28 mouse cellular contexts compared by ENCODE assay signal in the genomic region with DNA sequence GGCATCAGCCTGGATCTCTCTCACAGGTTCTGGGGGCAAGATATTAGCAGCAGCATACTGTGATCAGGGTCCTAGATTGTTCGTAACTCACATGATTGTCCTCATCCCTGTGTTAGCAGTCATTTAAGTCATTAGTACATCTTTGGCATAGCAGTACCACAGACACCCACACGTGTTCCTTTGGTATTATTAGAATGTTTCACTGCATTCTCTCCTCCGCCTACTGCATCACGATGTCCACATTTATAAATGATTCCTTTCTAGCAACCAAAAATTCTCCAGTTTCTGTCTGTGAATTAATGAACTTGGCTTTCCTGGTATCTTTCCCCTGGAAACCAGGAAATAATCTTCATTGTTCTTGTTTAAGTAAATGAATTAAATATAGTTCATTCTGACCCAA. TPM values are rescaled to one million over a fixed set of nuclear protein-coding genes. Genes with fewer than 3 reads are reported as not detected.
DNase-seq lines count a peak whose midpoint lies in the region; ATAC-seq lines count a peak whose summit lies in the region.
"Had no signal": no experiment of that assay in that cellular context is flagged by ENCODE, and none has a peak within 500 bp of the region (broad histone marks: within the 10 kb centered on the region; RNA-seq: fewer than 3 reads in every experiment).

No protein-coding gene starts in this region.

- H3K4me2 ChIP-seq in liver, embryonic 11.5 days = no peak overlapping the region
- H3K4me2 ChIP-seq: forebrain, embryonic 15.5 days; heart, embryonic 13.5 days; hindbrain, embryonic 12.5 days; kidney, embryonic 15.5 days; limb, embryonic 12.5 days; liver, embryonic 12.5 days; midbrain, embryonic 12.5 days; stomach, embryonic 15.5 days had no signal

- ATAC-seq in frontal cortex, adult (ENCODE audit: low TSS enrichment) = peak; percentile 95
- ATAC-seq in erythroid progenitor cell, adult 5-6 weeks (replicated peaks; ENCODE audit: low FRiP score, poor library complexity, severe bottlenecking) = no peak
- ATAC-seq in liver, embryonic 11.5 days (replicated peaks; ENCODE audit: low FRiP score) = no peak
- ATAC-seq: forebrain, embryonic 15.5 days; intestine, postnatal 0 days; liver, embryonic 12.5 days had no signal

- H3K27ac ChIP-seq in liver, embryonic 11.5 days (ENCODE audit: low read depth, low read length) = no peak overlapping the region
- H3K27ac ChIP-seq: forebrain, embryonic 15.5 days; heart, adult 2 months; heart, embryonic 13.5 days; hindbrain, embryonic 12.5 days; kidney, embryonic 15.5 days; limb, embryonic 12.5 days; liver, embryonic 12.5 days; midbrain, embryonic 12.5 days; stomach, embryonic 15.5 days had no signal

- H3K4me1 ChIP-seq in liver, embryonic 11.5 days (replicated peaks; ENCODE audit: control insufficient read depth, insufficient read depth, low read length) = no peaks in the 10 kb centered on the region
- H3K4me1 ChIP-seq: forebrain, embryonic 15.5 days; heart, embryonic 13.5 days; hindbrain, embryonic 12.5 days; kidney, embryonic 15.5 days; limb, embryonic 12.5 days; liver, embryonic 12.5 days; midbrain, embryonic 12.5 days; stomach, embryonic 15.5 days had no signal

- DNase-seq in frontal cortex, postnatal 25 days (ENCODE audit: low spot score in 2 of 2) = no peak
- peak; percentile 20 to 44 for DNase-seq in left cerebral cortex, adult 18-20 months (ENCODE audit: low spot score in 2 of 2)
- no peak for DNase-seq in left cerebral cortex, postnatal 10 days (ENCODE audit: extremely low spot score in 1 of 2, low spot score in 2 of 2)
- DNase-seq in layer of hippocampus, postnatal 36 days = peak; percentile 6 to 11
- DNase-seq in telencephalon, adult 2 months (ENCODE audit: low read depth, low spot score) = peak; percentile 76
- DNase-seq in liver, embryonic 11.5 days (ENCODE audit: low spot score) = no peak
- DNase-seq: adrenal gland, postnatal 14 days; cerebellum, adult 8-10 months; cerebellum, postnatal 36 days; gastrocnemius, postnatal 36 days; heart, adult 2 months; heart, postnatal 14 days; kidney, postnatal 36 days; lung, adult 18-20 months; lung, postnatal 14 days; thymus, adult 18-20 months; thymus, postnatal 4 days had no signal

- H3K9me3 ChIP-seq in liver, embryonic 11.5 days (ENCODE audit: control insufficient read depth, low read length) = no peaks in the 10 kb centered on the region
- H3K9me3 ChIP-seq: forebrain, embryonic 15.5 days; heart, embryonic 13.5 days; hindbrain, embryonic 12.5 days; kidney, embryonic 15.5 days; limb, embryonic 12.5 days; liver, embryonic 12.5 days; midbrain, embryonic 12.5 days; stomach, embryonic 15.5 days had no signal

- H3K36me3 ChIP-seq in liver, embryonic 11.5 days (ENCODE audit: control insufficient read depth, insufficient read depth, low read length) = no peaks in the 10 kb centered on the region
- H3K36me3 ChIP-seq: forebrain, embryonic 15.5 days; heart, embryonic 13.5 days; hindbrain, embryonic 12.5 days; kidney, embryonic 15.5 days; limb, embryonic 12.5 days; liver, embryonic 12.5 days; midbrain, embryonic 12.5 days; stomach, embryonic 15.5 days had no signal

- intact Hi-C loops in left cerebral cortex, postnatal 10 days (cut with DNase I) = no loop called here

- 83% methylated on average over 4 of the region's 4 CpGs for WGBS in liver, embryonic 11.5 days

- H3K9ac ChIP-seq in liver, embryonic 11.5 days (ENCODE audit: low read depth, low read length) = no peak overlapping the region
- H3K9ac ChIP-seq: forebrain, embryonic 15.5 days; heart, embryonic 13.5 days; hindbrain, embryonic 12.5 days; kidney, embryonic 15.5 days; limb, embryonic 12.5 days; liver, embryonic 12.5 days; midbrain, embryonic 12.5 days; stomach, embryonic 15.5 days had no signal

- no peaks in the 10 kb centered on the region for H3K27me3 ChIP-seq in liver, embryonic 11.5 days (replicated peaks; ENCODE audit: control insufficient read depth, insufficient read depth, low read length)
- H3K27me3 ChIP-seq: forebrain, embryonic 15.5 days; heart, embryonic 13.5 days; hindbrain, embryonic 12.5 days; kidney, embryonic 15.5 days; limb, embryonic 12.5 days; midbrain, embryonic 12.5 days; stomach, embryonic 15.5 days had no signal

- H3K4me3 ChIP-seq in liver, embryonic 11.5 days (ENCODE audit: low read depth, low read length) = no peak overlapping the region
- H3K4me3 ChIP-seq: forebrain, embryonic 15.5 days; heart, adult 2 months; heart, embryonic 13.5 days; hindbrain, embryonic 12.5 days; kidney, embryonic 15.5 days; limb, embryonic 12.5 days; liver, embryonic 12.5 days; midbrain, embryonic 12.5 days; stomach, embryonic 15.5 days had no signal

RNA-seq across cellular contexts. Expression of gene Cop1, which starts 20.4 kb away (rescaled TPM):
- 100 to 1,000 TPM; 153 to 160 TPM for total RNA-seq in left cerebral cortex, adult 18-20 months (2021)
- total RNA-seq in left cerebral cortex, postnatal 10 days (2021) = 100 to 1,000 TPM; 111 to 129 TPM
- 100 to 1,000 TPM; 138 to 144 TPM for total RNA-seq in layer of hippocampus, postnatal 36 days (2021)
- total RNA-seq in erythroid progenitor cell, adult 5-6 weeks (2015; ENCODE audit: low replicate concordance) = 111 and 140 TPM in 2 replicates
- 169 and 196 TPM in 2 replicates for total RNA-seq in erythroid progenitor cell, adult 5-6 weeks (2017; ENCODE audit: low replicate concordance)
- 104 and 113 TPM in 2 replicates for polyA plus RNA-seq in liver, embryonic 11.5 days (2014; fragmentation: Nextera tagmentation; extraction: Ambion mirVana)

Comparison
In these comparisons a context has a peak if more than half of its experiments do, and no peak if none do; other contexts are left out.
1. DNase-seq: peak in left cerebral cortex, adult 18-20 months (2 of 2), layer of hippocampus, postnatal 36 days (2 of 2) and telencephalon, adult 2 months (single experiment); none in frontal cortex, postnatal 25 days (0 of 2), left cerebral cortex, postnatal 10 days (0 of 2) and liver, embryonic 11.5 days (single experiment).